Mouse (Mus musculus) bone marrow macrophage, adult 2 months (primary cell): ENCODE measurements at regions not wholly inside any gene's neighbourhood (a gene's known extent, or its start where the extent isn't known, plus 50 kb on each side); places are given as distances from the start of the nearest gene placed in this dataset.

ENCODE experiments used
- H3K27ac ChIP-seq: 2 replicates; pipeline ENCODE4 v1.5.1; 2012; ENCODE audit warnings: low read depth, low read length; ENCODE audit not compliant: insufficient read depth
- H3K4me1 ChIP-seq: 2 replicates; pipeline ENCODE4 v1.6.1; 2012; ENCODE audit warnings: low read length; ENCODE audit not compliant: control insufficient read depth, insufficient read depth
- H3K4me3 ChIP-seq: 2 replicates; pipeline ENCODE4 v1.5.1; 2012; ENCODE audit warnings: mild to moderate bottlenecking, low read length, moderate library complexity; ENCODE audit not compliant: insufficient read depth
- CTCF ChIP-seq: IDR thresholded peaks from 2 replicates; pipeline ENCODE4 v1.5.1; 2012; ENCODE audit warnings: low read depth, mild to moderate bottlenecking, low read length, moderate library complexity
- POLR2A ChIP-seq: IDR thresholded peaks from 2 replicates; pipeline ENCODE4 v1.6.1; 2012; ENCODE audit warnings: mild to moderate bottlenecking, low read depth, low read length, borderline replicate concordance

GRCm38 (mm10) chr16:5765143-5765542, 120.0 kb upstream of the Rbfox1 start:
- TF ChIP-seq CTCF (no peak), POLR2A (no peak)
- Histone ChIP-seq H3K4me3 (no peak overlapping the region), H3K27ac (no peak overlapping the region)

GRCm38 (mm10) chr16:5760821-5761220, 124.3 kb upstream of the Rbfox1 start:
- H3K4me3 ChIP-seq, result no peak overlapping the region

More at GRCm38 (mm10) chr16:5765143-5765542, 120.0 kb upstream of the Rbfox1 start:
- no peaks in the 10 kb centered on the region for H3K4me1 ChIP-seq

DNA sequence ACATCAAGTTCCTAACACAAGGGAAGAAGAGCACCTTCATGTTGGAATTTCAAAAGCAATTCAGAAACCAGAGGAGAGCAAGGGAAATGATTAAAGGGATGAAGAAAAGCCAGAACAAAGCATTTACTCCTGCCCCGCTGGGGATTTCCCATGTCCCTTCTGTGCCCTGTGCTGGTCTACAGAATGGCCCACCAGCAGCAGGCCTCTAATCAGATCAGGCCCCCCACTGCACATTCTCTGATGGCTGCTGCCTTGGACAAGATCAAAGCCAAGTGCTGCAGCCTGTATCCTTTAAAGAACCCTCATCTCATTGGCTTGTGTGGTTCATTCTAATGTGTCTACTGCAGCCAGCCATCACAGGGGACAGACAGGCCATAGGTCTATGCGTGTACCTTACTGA, 126.1 kb upstream of the Rbfox1 start:
- TF ChIP-seq POLR2A (no peak), CTCF (no peak)
- H3K27ac ChIP-seq, result no peak overlapping the region
- H3K4me3 ChIP-seq, result no peak overlapping the region
- no peaks in the 10 kb centered on the region for H3K4me1 ChIP-seq

More at GRCm38 (mm10) chr16:5760821-5761220, 124.3 kb upstream of the Rbfox1 start:
- TF ChIP-seq POLR2A (no peak), CTCF (no peak)
- H3K27ac ChIP-seq, result no peak overlapping the region
- no peaks in the 10 kb centered on the region for H3K4me1 ChIP-seq

DNA sequence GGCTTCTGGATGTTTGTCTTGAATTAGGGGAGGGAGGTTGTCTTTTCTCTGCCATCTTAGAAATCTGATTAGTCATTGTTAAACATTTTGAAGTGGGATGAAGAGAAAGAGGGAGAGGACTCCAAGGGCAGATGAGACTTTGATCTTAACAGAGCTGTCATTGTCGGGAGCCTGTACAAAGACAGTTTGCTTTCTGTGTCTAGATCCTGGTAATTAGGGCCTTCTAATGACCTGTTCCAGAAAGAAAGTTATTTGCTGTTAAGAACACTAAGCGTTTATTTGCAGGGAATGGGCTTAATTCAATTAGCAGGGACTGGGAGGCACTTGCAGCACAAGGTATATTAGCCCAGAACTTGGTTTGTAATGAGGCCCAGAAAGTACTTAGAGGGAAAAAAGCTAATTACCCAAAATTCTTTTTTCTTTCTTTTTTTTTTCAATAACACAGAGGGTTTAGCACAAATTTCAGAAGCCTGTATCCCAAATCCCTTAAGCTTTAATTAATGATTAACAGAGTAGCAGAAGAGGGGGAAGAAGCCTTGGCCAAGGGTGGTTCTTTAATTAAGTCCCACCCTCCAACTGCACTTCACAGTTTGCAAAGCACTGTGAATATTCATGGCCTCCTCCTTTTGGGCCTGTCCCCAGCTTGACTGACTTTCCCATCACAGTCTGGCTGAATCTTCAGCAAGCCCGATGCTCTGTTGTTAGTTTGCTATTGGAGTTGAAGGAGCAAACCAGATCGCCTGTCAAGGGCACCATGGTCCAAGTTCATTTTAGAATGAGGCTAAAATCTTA, 142.2 kb upstream of the Rbfox1 start:
- Histone ChIP-seq H3K4me3 (no peak overlapping the region), H3K27ac (no peak overlapping the region), H3K4me1 (no peaks in the 10 kb centered on the region)
- TF ChIP-seq CTCF, result no peak
- TF ChIP-seq POLR2A, result no peak

DNA sequence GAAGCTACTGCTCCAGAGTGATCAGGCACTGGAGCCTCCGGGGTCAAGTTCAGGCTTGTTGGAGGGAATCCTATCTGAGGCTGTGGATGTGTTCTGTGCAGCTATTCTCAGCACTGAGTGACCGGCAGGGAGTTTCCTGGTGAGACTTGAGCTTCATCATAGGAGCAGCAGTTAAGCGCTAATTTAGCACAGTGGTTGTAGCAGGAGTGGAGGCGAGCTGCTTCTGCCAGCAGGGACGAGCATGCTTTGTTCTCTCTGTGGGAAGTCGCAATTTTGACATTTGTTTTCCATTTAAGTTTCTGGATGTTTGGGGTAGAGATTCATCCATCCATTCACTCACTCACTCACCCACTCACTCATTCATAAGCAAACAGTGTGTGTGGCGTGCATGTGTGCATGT, 144.4 kb upstream of the Rbfox1 start:
- Histone ChIP-seq H3K27ac (no peak overlapping the region), H3K4me3 (no peak overlapping the region), H3K4me1 (no peaks in the 10 kb centered on the region)
- no peak for TF ChIP-seq CTCF
- no peak for TF ChIP-seq POLR2A

- Histone ChIP-seq H3K27ac (no peak overlapping the region), H3K4me3 (no peak overlapping the region), H3K4me1 (no peaks in the 10 kb centered on the region)
- TF ChIP-seq CTCF, result no peak
- TF ChIP-seq POLR2A, result no peak
These were observed 151.5 kb upstream of the Rbfox1 start for GRCm38 (mm10) chr16:5733608-5734007.

DNA sequence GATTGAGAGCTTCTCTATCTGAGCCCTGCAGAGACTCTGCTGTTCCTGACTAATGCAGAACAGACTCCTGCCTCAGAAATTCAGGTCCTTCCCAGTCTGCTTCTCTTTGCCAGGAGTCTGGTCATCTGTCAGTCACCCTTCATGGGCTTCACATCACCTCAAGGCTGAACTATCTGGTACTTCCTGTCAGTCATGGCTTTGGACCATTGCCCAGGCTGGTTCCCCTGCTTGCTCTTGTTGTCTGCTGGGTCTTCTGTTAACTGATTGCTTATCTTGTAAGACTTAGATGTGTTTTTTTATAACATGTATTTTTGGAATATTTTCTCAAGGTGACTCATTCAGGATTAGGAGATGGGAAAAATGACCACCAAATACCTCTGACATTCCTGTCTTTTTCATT, 162.6 kb upstream of the Rbfox1 start:
- Histone ChIP-seq H3K4me1 (no peaks in the 10 kb centered on the region), H3K27ac (no peak overlapping the region), H3K4me3 (no peak overlapping the region)
- TF ChIP-seq CTCF, result no peak
- TF ChIP-seq POLR2A, result no peak

DNA sequence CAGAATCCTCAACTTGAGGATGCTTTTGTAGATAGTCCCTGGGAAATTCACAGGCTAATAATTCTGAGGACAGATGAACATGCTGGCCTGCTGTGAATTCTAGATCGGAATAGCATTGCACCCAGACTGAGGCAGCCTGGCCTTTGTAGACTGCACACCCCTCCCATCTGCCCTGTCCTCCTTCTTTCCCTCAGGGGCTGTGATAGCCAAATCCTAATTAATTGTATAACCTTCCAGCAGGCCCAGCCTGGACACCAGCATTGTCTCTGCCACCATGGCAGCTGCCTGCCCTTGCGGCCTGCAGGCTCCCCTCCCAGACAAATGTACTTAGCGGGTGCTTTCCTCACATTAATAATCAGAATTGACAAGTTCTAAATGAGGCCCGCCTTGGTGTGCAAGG, 171.7 kb upstream of the Rbfox1 start:
- H3K4me1 ChIP-seq, result no peaks in the 10 kb centered on the region
- TF ChIP-seq CTCF (no peak), POLR2A (no peak)
- no peak overlapping the region for H3K27ac ChIP-seq
- no peak overlapping the region for H3K4me3 ChIP-seq

DNA sequence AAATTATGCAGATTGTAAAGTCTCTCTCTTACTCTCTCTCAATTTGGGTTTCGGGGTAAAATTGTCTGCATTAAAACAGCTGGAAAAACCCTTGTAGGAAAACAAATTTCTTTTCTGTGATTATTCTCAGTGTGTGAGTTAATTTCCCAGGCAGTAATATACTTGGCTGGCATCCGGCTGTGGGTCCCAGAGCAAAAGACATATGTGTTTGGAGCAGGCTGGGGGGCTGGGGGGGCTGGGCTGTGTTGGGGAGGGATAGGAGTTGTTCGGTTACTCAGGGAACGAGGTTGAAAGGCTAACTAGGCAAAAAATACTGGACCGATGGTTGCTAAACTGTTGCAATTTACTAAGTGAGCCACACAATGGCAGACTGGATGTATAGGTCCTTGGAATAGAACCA, 175.3 kb upstream of the Rbfox1 start:
- Histone ChIP-seq H3K27ac (no peak overlapping the region), H3K4me1 (no peaks in the 10 kb centered on the region)
- TF ChIP-seq POLR2A, result no peak
- no peak for TF ChIP-seq CTCF

DNA sequence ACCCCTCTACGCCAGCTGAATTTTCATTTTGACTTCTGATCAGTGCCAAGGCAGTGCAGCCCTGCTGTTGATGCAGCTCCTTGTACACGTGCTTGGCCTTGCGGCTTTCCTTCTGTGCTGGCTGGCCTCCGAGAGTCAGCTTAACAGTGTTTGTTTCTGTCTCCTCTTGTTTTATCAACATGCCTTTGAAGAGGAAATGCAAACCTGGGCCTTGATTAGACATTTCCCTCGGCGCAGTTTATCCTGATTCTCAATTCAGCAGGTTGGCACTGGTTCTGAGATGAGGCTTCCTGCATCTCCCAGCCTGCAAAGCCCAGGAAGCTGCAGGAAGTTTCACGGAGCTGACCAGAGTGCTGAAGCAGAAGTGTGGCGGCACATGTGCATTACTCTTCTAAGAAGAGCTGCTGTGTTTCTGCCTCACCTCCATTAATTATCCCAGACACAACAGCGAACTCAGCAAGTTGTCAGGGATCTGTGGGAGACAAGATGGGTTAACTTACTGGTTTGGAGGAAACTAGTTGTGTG, 184.4 kb upstream of the Rbfox1 start:
- TF ChIP-seq POLR2A (no peak), CTCF (no peak)
- Histone ChIP-seq H3K4me1 (no peaks in the 10 kb centered on the region), H3K4me3 (no peak overlapping the region), H3K27ac (no peak overlapping the region)

More for the DNA sequence above, 175.3 kb upstream of the Rbfox1 start:
- no peak overlapping the region for H3K4me3 ChIP-seq

- Histone ChIP-seq H3K27ac (no peak overlapping the region), H3K4me1 (no peaks in the 10 kb centered on the region), H3K4me3 (no peak overlapping the region)
- no peak for TF ChIP-seq CTCF
- TF ChIP-seq POLR2A, result no peak
These were observed 196.8 kb upstream of the Rbfox1 start for GRCm38 (mm10) chr16:5688322-5688721.
